ENCODE assay signal across 9 mouse cellular contexts in the genomic region with DNA sequence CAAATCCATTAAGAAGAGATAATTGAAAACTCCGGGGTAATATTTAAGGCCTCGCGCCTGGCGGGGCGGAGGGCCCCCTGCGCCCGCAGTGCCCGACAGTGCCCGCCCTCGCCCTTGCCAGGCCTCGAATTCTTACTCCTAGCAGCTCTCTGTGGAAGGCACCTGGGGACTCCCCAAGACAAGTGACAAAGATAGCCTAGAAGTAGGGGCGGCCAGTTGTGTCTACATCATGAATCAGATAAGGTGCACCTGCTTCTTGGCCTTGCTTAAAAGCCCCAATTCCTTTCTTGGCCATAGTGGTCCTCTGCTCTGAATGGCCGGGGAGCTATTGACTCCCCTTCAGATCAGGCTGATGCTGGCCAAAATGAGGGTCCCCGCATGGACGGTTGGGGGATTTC.
DNase-seq lines count a peak whose midpoint lies in the region; ATAC-seq and TF ChIP-seq lines count a peak whose summit lies in the region.
"Had no signal": no experiment of that assay in that cellular context is flagged by ENCODE, and none has a peak within 500 bp of the region (broad histone marks: within the 10 kb centered on the region; RNA-seq: fewer than 3 reads in every experiment).

No protein-coding gene starts in this region.

- no peak overlapping the region for H3K9ac ChIP-seq in heart, embryonic 11.5 days (ENCODE audit: low read depth, low read length)
- no peak overlapping the region for H3K9ac ChIP-seq in liver, embryonic 15.5 days

- H3K4me1 ChIP-seq in heart, embryonic 11.5 days (ENCODE audit: control insufficient read depth, insufficient read depth, low read length): peaks cover 6% of the 10 kb centered on the region
- H3K4me1 ChIP-seq in E14TG2a.4 (replicated peaks; ENCODE audit: low read depth, low read length): peaks cover 12% of the 10 kb centered on the region
- peaks cover 12% of the 10 kb centered on the region for H3K4me1 ChIP-seq in hindbrain, embryonic 10.5 days (replicated peaks)
- H3K4me1 ChIP-seq in liver, embryonic 15.5 days (replicated peaks): peaks cover 5% of the 10 kb centered on the region; the same call in 1 of the 2 replicates

- peak overlapping the region; percentile 30 for H3K4me3 ChIP-seq in heart, embryonic 11.5 days (ENCODE audit: low read depth, low read length)
- H3K4me3 ChIP-seq in E14TG2a.4 (replicated peaks; ENCODE audit: low read length): peak overlapping the region; percentile 75
- H3K4me3 ChIP-seq in hindbrain, embryonic 10.5 days: peak overlapping the region; percentile 39
- no peak overlapping the region for H3K4me3 ChIP-seq in liver, embryonic 15.5 days (replicated peaks)

- WGBS in heart, embryonic 11.5 days (ENCODE audit: insufficient replicate concordance): 12% methylated on average over 15 of the region's 15 CpGs
- WGBS in hindbrain, embryonic 10.5 days: 14% methylated on average over 15 of the region's 15 CpGs
- WGBS in liver, embryonic 15.5 days (ENCODE audit: insufficient replicate concordance): 15% methylated on average over 15 of the region's 15 CpGs

- no peak overlapping the region for H3K27ac ChIP-seq in heart, embryonic 11.5 days (ENCODE audit: low read depth, low read length)
- no peak overlapping the region for H3K27ac ChIP-seq in hindbrain, embryonic 10.5 days
- H3K27ac ChIP-seq in liver, embryonic 15.5 days (replicated peaks): no peak overlapping the region

- no peak for ATAC-seq in heart, embryonic 11.5 days (replicated peaks; ENCODE audit: insufficient number of reproducible peaks, low FRiP score, low TSS enrichment)
- ATAC-seq in liver, embryonic 15.5 days (ENCODE audit: insufficient read depth): no peak
- ATAC-seq in granulocyte monocyte progenitor cell, adult 5-6 weeks (replicated peaks; ENCODE audit: poor library complexity, severe bottlenecking): no peak

- peaks cover 100% of the 10 kb centered on the region for H3K27me3 ChIP-seq in heart, embryonic 11.5 days (ENCODE audit: control insufficient read depth, insufficient read depth, low read length)
- H3K27me3 ChIP-seq in E14TG2a.4 (ENCODE audit: insufficient read depth, low read length): peaks cover 100% of the 10 kb centered on the region
- peaks cover 100% of the 10 kb centered on the region for H3K27me3 ChIP-seq in hindbrain, embryonic 10.5 days (ENCODE audit: insufficient read depth, poor library complexity, severe bottlenecking)
- H3K27me3 ChIP-seq in liver, embryonic 15.5 days: peaks cover 99% of the 10 kb centered on the region

- H3K4me2 ChIP-seq in heart, embryonic 11.5 days: peak overlapping the region; percentile 48
- peak overlapping the region; percentile 42; the same call in 1 of the 2 replicates for H3K4me2 ChIP-seq in liver, embryonic 15.5 days

- no peak for DNase-seq in heart, adult 9 months (ENCODE audit: low spot score in 2 of 2)
- DNase-seq in hindbrain, embryonic 10.5 days (ENCODE audit: low spot score): no peak
- DNase-seq in spleen, postnatal 14 days (ENCODE audit: low spot score in 2 of 2): no peak
- no peak for DNase-seq in adrenal gland, postnatal 14 days
- DNase-seq: thymus, postnatal 14 days had no signal

- no peaks in the 10 kb centered on the region for H3K9me3 ChIP-seq in heart, embryonic 11.5 days (replicated peaks; ENCODE audit: control insufficient read depth, low read length)
- H3K9me3 ChIP-seq in E14TG2a.4 (ENCODE audit: low read length): no peaks in the 10 kb centered on the region
- no peaks in the 10 kb centered on the region for H3K9me3 ChIP-seq in hindbrain, embryonic 10.5 days
- no peaks in the 10 kb centered on the region for H3K9me3 ChIP-seq in liver, embryonic 15.5 days (replicated peaks)

- no peaks in the 10 kb centered on the region for H3K36me3 ChIP-seq in heart, embryonic 11.5 days (ENCODE audit: control insufficient read depth, insufficient read depth, low read length)
- H3K36me3 ChIP-seq in E14TG2a.4 (ENCODE audit: insufficient read depth, low read length): no peaks in the 10 kb centered on the region
- H3K36me3 ChIP-seq in hindbrain, embryonic 10.5 days: no peaks in the 10 kb centered on the region
- no peaks in the 10 kb centered on the region for H3K36me3 ChIP-seq in liver, embryonic 15.5 days (replicated peaks)

- TF ChIP-seq CTCF in E14TG2a.4 (conservative IDR thresholded peaks at IDR 0.05; ENCODE audit: low read length): no peak
